Mouse (Mus musculus): ENCODE data around the gene Gm12216. TPM values are rescaled to one million over a fixed set of nuclear protein-coding genes. Genes with fewer than 3 reads are reported as not detected.

The Gm12216 gene
- polyA plus RNA-seq, 2 experiments = 0.14 to 0.15 TPM

- H3K4me1 ChIP-seq (replicated peaks; ENCODE audit: control insufficient read depth in 2 of 2, insufficient read depth in 2 of 2, low read length in 1 of 2) = peaks cover 0 to 19% of the 10 kb centered on the region in 2 experiments; a peak in 2 of 4 replicates
- H3K36me3 ChIP-seq (replicated peaks; ENCODE audit: control insufficient read depth, insufficient read depth, low read depth) = no peaks in the 10 kb centered on the region
- H3K27me3 ChIP-seq (ENCODE audit: control insufficient read depth, insufficient read depth, low read length) = no peaks in the 10 kb centered on the region
- TF ChIP-seq EP300 (IDR thresholded peaks at IDR 0.05; ENCODE audit: low read depth) (no peak), CTCF (IDR thresholded peaks at IDR 0.05; ENCODE audit: low read depth) (no peak)
- no peak overlapping the region for H3K4me2 ChIP-seq (ENCODE audit: low read depth)
- DNase-seq (ENCODE audit: low read depth in 3 of 3, low spot score in 3 of 3) = no peak
- H3K27ac ChIP-seq = no peak overlapping the region
- H3K9me3 ChIP-seq (ENCODE audit: control insufficient read depth, low read length) = no peaks in the 10 kb centered on the region
- ATAC-seq (ENCODE audit: insufficient read depth) = no peak
- WGBS (ENCODE audit: insufficient replicate concordance) = 61% methylated on average over 4 of the region's 4 CpGs
- H3K4me3 ChIP-seq (ENCODE audit: insufficient read depth in 1 of 2, low read depth in 2 of 2, low read length in 2 of 2) = no peak overlapping the region
- no peak overlapping the region for H3K9ac ChIP-seq (replicated peaks)
These were observed 59.0 kb downstream of the Gm12216 start for GRCm38 (mm10) chr11:53800036-53800435.

GRCm38 (mm10) chr11:53798041-53798711 lies 60.9 kb downstream of the Gm12216 start:
- Histone ChIP-seq H3K27ac (no peak overlapping the region), H3K36me3 (replicated peaks; ENCODE audit: control insufficient read depth, insufficient read depth, low read depth) (no peaks in the 10 kb centered on the region), H3K4me3 (ENCODE audit: insufficient read depth in 1 of 2, low read depth in 2 of 2, low read length in 2 of 2) (no peak overlapping the region), H3K9ac (replicated peaks) (no peak overlapping the region), H3K27me3 (ENCODE audit: control insufficient read depth, insufficient read depth, low read length) (no peaks in the 10 kb centered on the region), H3K4me1 (replicated peaks; ENCODE audit: control insufficient read depth in 2 of 2, insufficient read depth in 2 of 2, low read length in 1 of 2) (peaks cover 0 to 20% of the 10 kb centered on the region in 2 experiments; a peak in 2 of 4 replicates), H3K4me2 (ENCODE audit: low read depth) (no peak overlapping the region), H3K9me3 (ENCODE audit: control insufficient read depth, low read length) (no peaks in the 10 kb centered on the region)
- TF ChIP-seq EP300 (IDR thresholded peaks at IDR 0.05; ENCODE audit: low read depth) (no peak), CTCF (IDR thresholded peaks at IDR 0.05; ENCODE audit: low read depth) (no peak)
- WGBS (ENCODE audit: insufficient replicate concordance) = 65% methylated on average over 10 of the region's 10 CpGs
- DNase-seq (ENCODE audit: low read depth in 3 of 3, low spot score in 3 of 3) = no peak
- no peak for ATAC-seq (ENCODE audit: insufficient read depth)

- H3K4me1 ChIP-seq (replicated peaks; ENCODE audit: control insufficient read depth in 2 of 2, insufficient read depth in 2 of 2, low read length in 1 of 2) = peaks cover 0 to 17% of the 10 kb centered on the region in 2 experiments; a peak in 2 of 4 replicates
- no peak overlapping the region for H3K4me2 ChIP-seq (ENCODE audit: low read depth)
- no peaks in the 10 kb centered on the region for H3K9me3 ChIP-seq (ENCODE audit: control insufficient read depth, low read length)
- H3K27ac ChIP-seq = no peak overlapping the region
- no peak overlapping the region for H3K9ac ChIP-seq (replicated peaks)
- no peak overlapping the region for H3K4me3 ChIP-seq (ENCODE audit: insufficient read depth in 1 of 2, low read depth in 2 of 2, low read length in 2 of 2)
- no peaks in the 10 kb centered on the region for H3K27me3 ChIP-seq (ENCODE audit: control insufficient read depth, insufficient read depth, low read length)
- ATAC-seq (ENCODE audit: insufficient read depth) (no peak), DNase-seq (ENCODE audit: low read depth in 3 of 3, low spot score in 3 of 3) (no peak)
- WGBS (ENCODE audit: insufficient replicate concordance) = 59% methylated on average over 6 of the region's 6 CpGs
- H3K36me3 ChIP-seq (replicated peaks; ENCODE audit: control insufficient read depth, insufficient read depth, low read depth) = no peaks in the 10 kb centered on the region
- no peak for TF ChIP-seq CTCF (IDR thresholded peaks at IDR 0.05; ENCODE audit: low read depth)
- no peak for TF ChIP-seq EP300 (IDR thresholded peaks at IDR 0.05; ENCODE audit: low read depth)
These were observed 61.6 kb downstream of the Gm12216 start for GRCm38 (mm10) chr11:53797386-53797920.

GRCm38 (mm10) chr11:53796409-53797151 lies 62.5 kb downstream of the Gm12216 start:
- ATAC-seq (ENCODE audit: insufficient read depth) = no peak
- Histone ChIP-seq H3K27me3 (ENCODE audit: control insufficient read depth, insufficient read depth, low read length) (no peaks in the 10 kb centered on the region), H3K36me3 (replicated peaks; ENCODE audit: control insufficient read depth, insufficient read depth, low read depth) (no peaks in the 10 kb centered on the region), H3K4me3 (ENCODE audit: insufficient read depth in 1 of 2, low read depth in 2 of 2, low read length in 2 of 2) (no peak overlapping the region), H3K4me2 (ENCODE audit: low read depth) (peak overlapping the region; percentile 36), H3K9me3 (ENCODE audit: control insufficient read depth, low read length) (no peaks in the 10 kb centered on the region), H3K27ac (peak overlapping the region; percentile 2; the same call in 1 of the 2 replicates), H3K4me1 (replicated peaks; ENCODE audit: control insufficient read depth in 2 of 2, insufficient read depth in 2 of 2, low read length in 1 of 2) (peaks cover 0 to 17% of the 10 kb centered on the region in 2 experiments; a peak in 2 of 4 replicates), H3K9ac (replicated peaks) (no peak overlapping the region)
- TF ChIP-seq CTCF (IDR thresholded peaks at IDR 0.05; ENCODE audit: low read depth) = no peak
- TF ChIP-seq EP300 (IDR thresholded peaks at IDR 0.05; ENCODE audit: low read depth) = no peak
- no peak for DNase-seq (ENCODE audit: low read depth in 3 of 3, low spot score in 3 of 3)
- WGBS (ENCODE audit: insufficient replicate concordance) = 46% methylated on average over 12 of the region's 12 CpGs

- Histone ChIP-seq H3K4me3 (ENCODE audit: insufficient read depth in 1 of 2, low read depth in 2 of 2, low read length in 2 of 2) (no peak overlapping the region), H3K9me3 (ENCODE audit: control insufficient read depth, low read length) (no peaks in the 10 kb centered on the region), H3K27ac (peak overlapping the region; percentile 2; the same call in 1 of the 2 replicates), H3K27me3 (ENCODE audit: control insufficient read depth, insufficient read depth, low read length) (no peaks in the 10 kb centered on the region), H3K4me2 (ENCODE audit: low read depth) (no peak overlapping the region), H3K36me3 (replicated peaks; ENCODE audit: control insufficient read depth, insufficient read depth, low read depth) (no peaks in the 10 kb centered on the region), H3K9ac (replicated peaks) (no peak overlapping the region), H3K4me1 (replicated peaks; ENCODE audit: control insufficient read depth in 2 of 2, insufficient read depth in 2 of 2, low read length in 1 of 2) (peaks cover 0 to 21% of the 10 kb centered on the region in 2 experiments; a peak in 2 of 4 replicates)
- ATAC-seq (ENCODE audit: insufficient read depth) (no peak), DNase-seq (ENCODE audit: low read depth in 3 of 3, low spot score in 3 of 3) (no peak)
- WGBS (ENCODE audit: insufficient replicate concordance) = 55% methylated on average over 8 of the region's 8 CpGs
- TF ChIP-seq EP300 (IDR thresholded peaks at IDR 0.05; ENCODE audit: low read depth) (no peak), CTCF (IDR thresholded peaks at IDR 0.05; ENCODE audit: low read depth) (no peak)
These were observed 63.2 kb downstream of the Gm12216 start for GRCm38 (mm10) chr11:53795813-53796212.

All from liver, embryonic 14.5 days (tissue).